Mouse (Mus musculus) CH12.LX (cell line): ENCODE results near the gene Trmt112. TPM values are rescaled to one million over a fixed set of nuclear protein-coding genes. Genes with fewer than 3 reads are reported as not detected.

Experiments used
- DNase-seq: peaks from one replicate; pipeline ENCODE4 v3.0.0-alpha.2; 2013; ENCODE audit errors: extremely low read depth
- H3K27ac ChIP-seq: 2 replicates; pipeline ENCODE4 v1.5.1; 2012; ENCODE audit warnings: low read depth, mild to moderate bottlenecking, control low read depth, moderate library complexity; ENCODE audit not compliant: insufficient read depth
- H3K27me3 ChIP-seq: replicated peaks from 2 replicates; pipeline ENCODE3; 2012; ENCODE audit warnings: inconsistent platforms
- H3K36me3 ChIP-seq, 2 experiments: replicated peaks in 1 of 2; 2 replicates each; pipeline versions ENCODE3 to v1.6.1; 2012; ENCODE audit warnings: inconsistent platforms in 1 of 2, low read length in 1 of 2, mild to moderate bottlenecking in 1 of 2, mixed read lengths in 1 of 2, moderate library complexity in 1 of 2; ENCODE audit not compliant: control insufficient read depth in 1 of 2, insufficient read depth in 1 of 2
- H3K4me1 ChIP-seq, 2 experiments: 2 replicates each; pipeline ENCODE4 v1.6.1; 2012; ENCODE audit warnings: inconsistent platforms in 1 of 2, moderate library complexity in 1 of 2; ENCODE audit not compliant: insufficient read depth in 2 of 2, control insufficient read depth in 1 of 2
- H3K4me2 ChIP-seq: 2 replicates; pipeline ENCODE4 v1.6.1; 2012; ENCODE audit warnings: low read depth, mild to moderate bottlenecking, control low read depth; ENCODE audit not compliant: poor library complexity, insufficient read depth, severe bottlenecking
- H3K4me3 ChIP-seq, 3 experiments: fragments of 150-350 bp in 1 of 3; sonication (generic) in 1 of 3; replicated peaks in 1 of 3; 2 replicates each; pipeline versions ENCODE3 to v1.5.1; 2011 to 2012; ENCODE audit warnings: low read depth in 2 of 3, low read length in 2 of 3, mild to moderate bottlenecking in 2 of 3, moderate library complexity in 2 of 3, control low read depth in 1 of 3, improper control_type of control experiment in 1 of 3, inconsistent platforms in 1 of 3, mixed read lengths in 1 of 3; ENCODE audit not compliant: poor library complexity in 1 of 3
- H3K79me2 ChIP-seq: replicated peaks from 2 replicates; pipeline ENCODE4 v1.6.1; 2012; ENCODE audit warnings: mild to moderate bottlenecking, moderate library complexity; ENCODE audit not compliant: control insufficient read depth, poor library complexity, insufficient read depth, severe bottlenecking; ENCODE audit errors: extremely low read depth
- H3K9ac ChIP-seq: 2 replicates; pipeline ENCODE4 v1.6.1; 2012; ENCODE audit warnings: low read depth, mild to moderate bottlenecking, control low read depth, moderate library complexity; ENCODE audit not compliant: insufficient read depth
- H3K9me3 ChIP-seq: replicated peaks from 2 replicates; pipeline ENCODE3; 2012; ENCODE audit warnings: low read length, inconsistent platforms, mixed read lengths
- CTCF ChIP-seq, 2 experiments: IDR thresholded peaks in 1 of 2; conservative IDR thresholded peaks in 1 of 2; 2 replicates each; pipeline ENCODE4 v1.5.1; 2011 to 2012; ENCODE audit warnings: low read depth in 2 of 2, low read length in 2 of 2, improper control_type of control experiment in 1 of 2, inconsistent platforms in 1 of 2, mild to moderate bottlenecking in 1 of 2, moderate library complexity in 1 of 2
- EP300 ChIP-seq: IDR thresholded peaks from 2 replicates; pipeline ENCODE4 v1.6.1; 2011; ENCODE audit warnings: low read length, improper control_type of control experiment
- ETS1 ChIP-seq: conservative IDR thresholded peaks from 2 replicates; pipeline ENCODE4 v1.6.1; 2012; ENCODE audit warnings: low read depth, mild to moderate bottlenecking, inconsistent platforms, low read length, improper control_type of control experiment, moderate library complexity
- GABPA ChIP-seq: IDR thresholded peaks from 2 replicates; pipeline ENCODE4 v1.6.1; 2012; ENCODE audit warnings: low read depth, low read length, improper control_type of control experiment, inconsistent platforms; ENCODE audit not compliant: insufficient replicate concordance
- HCFC1 ChIP-seq: IDR thresholded peaks from 2 replicates; pipeline ENCODE4 v1.6.1; 2012; ENCODE audit warnings: low read depth, mild to moderate bottlenecking, inconsistent platforms, low read length, improper control_type of control experiment
- IRF4 ChIP-seq: IDR thresholded peaks from 2 replicates; pipeline ENCODE4 v1.6.1; 2014; ENCODE audit warnings: low read depth, mild to moderate bottlenecking, inconsistent platforms, low read length, improper control_type of control experiment
- JUND ChIP-seq: conservative IDR thresholded peaks from 2 replicates; pipeline ENCODE4 v1.6.1; 2011; ENCODE audit warnings: low read depth, low read length, improper control_type of control experiment
- MAFK ChIP-seq: IDR thresholded peaks from 2 replicates; pipeline ENCODE4 v1.6.1; 2011; ENCODE audit warnings: low read length, improper control_type of control experiment; ENCODE audit not compliant: insufficient replicate concordance
- MAX ChIP-seq: IDR thresholded peaks from 2 replicates; pipeline ENCODE4 v1.6.1; 2011; ENCODE audit warnings: low read length, improper control_type of control experiment
- MAZ ChIP-seq: IDR thresholded peaks from 2 replicates; pipeline ENCODE4 v1.6.1; 2012; ENCODE audit warnings: low read depth, mild to moderate bottlenecking, inconsistent platforms, low read length, improper control_type of control experiment, moderate library complexity
- MXI1 ChIP-seq: IDR thresholded peaks from 2 replicates; pipeline ENCODE4 v1.6.1; 2011; ENCODE audit warnings: mild to moderate bottlenecking, low read depth, low read length, improper control_type of control experiment
- MYC ChIP-seq: IDR thresholded peaks from 2 replicates; pipeline ENCODE4 v1.6.1; 2011; ENCODE audit warnings: low read depth, mild to moderate bottlenecking, improper control_type of control experiment, low read length
- NRF1 ChIP-seq: IDR thresholded peaks from 2 replicates; pipeline ENCODE4 v1.6.1; 2014; ENCODE audit warnings: low read depth, mild to moderate bottlenecking, inconsistent platforms, low read length, improper control_type of control experiment, moderate library complexity
- PAX5 ChIP-seq: IDR thresholded peaks from 2 replicates; pipeline ENCODE4 v1.6.1; 2012; ENCODE audit warnings: low read length, inconsistent platforms, mixed read lengths
- POLR2A ChIP-seq: IDR thresholded peaks from 2 replicates; pipeline ENCODE4 v1.6.1; 2011; ENCODE audit warnings: low read depth, mild to moderate bottlenecking, improper control_type of control experiment, low read length
- RAD21 ChIP-seq: IDR thresholded peaks from 2 replicates; pipeline ENCODE4 v1.6.1; 2011; ENCODE audit warnings: low read depth, mild to moderate bottlenecking, low read length, improper control_type of control experiment, moderate library complexity
- SIN3A ChIP-seq: IDR thresholded peaks from 2 replicates; pipeline ENCODE4 v1.6.1; 2012; ENCODE audit warnings: low read length, improper control_type of control experiment, inconsistent platforms
- SMC3 ChIP-seq: IDR thresholded peaks from 2 replicates; pipeline ENCODE4 v1.6.1; 2011; ENCODE audit warnings: low read depth, low read length, improper control_type of control experiment
- TCF12 ChIP-seq: IDR thresholded peaks from 2 replicates; pipeline ENCODE4 v1.6.1; 2014; ENCODE audit warnings: low read depth, mild to moderate bottlenecking, inconsistent platforms, low read length, improper control_type of control experiment
- UBTF ChIP-seq: IDR thresholded peaks from 2 replicates; pipeline ENCODE4 v1.6.1; 2012; ENCODE audit warnings: low read depth, mild to moderate bottlenecking, inconsistent platforms, low read length, improper control_type of control experiment, moderate library complexity
- USF2 ChIP-seq: conservative IDR thresholded peaks from 2 replicates; pipeline ENCODE4 v1.6.1; 2011; ENCODE audit warnings: low read depth, low read length, improper control_type of control experiment
- ZC3H11A ChIP-seq: IDR thresholded peaks from 2 replicates; pipeline ENCODE4 v1.6.1; 2012; ENCODE audit warnings: low read depth, mild to moderate bottlenecking, inconsistent platforms, low read length, improper control_type of control experiment
- ZKSCAN1 ChIP-seq: IDR thresholded peaks from 2 replicates; pipeline ENCODE4 v1.6.1; 2012; ENCODE audit warnings: low read depth, inconsistent platforms, low read length, improper control_type of control experiment, borderline replicate concordance
- ZNF384 ChIP-seq: IDR thresholded peaks from 2 replicates; pipeline ENCODE4 v1.6.1; 2012; ENCODE audit warnings: low read depth, low read length, improper control_type of control experiment, inconsistent platforms
- dilution Hi-C: fragments of 300-500 bp; cut with MboI; formaldehyde crosslinking; loops from 2 replicates; pipeline ENCODE4 v1.14.3; 2020; ENCODE audit warnings: low sequenced_read_pairs; ENCODE audit not compliant: extremely low pct_unique_long_range_greater_than_20kb, extremely low pct_ligation_motif_present
- in situ Hi-C: fragments of 300-500 bp; cut with MboI; formaldehyde crosslinking; loops from 3 replicates; pipeline ENCODE4 v1.14.3; 2019; ENCODE audit warnings: low sequenced_read_pairs, low pct_ligation_motif_present, low pct_unique_long_range_greater_than_20kb, mixed read lengths
- polyA plus RNA-seq: library from polyadenylated mRNA; unstranded; fragments of >175 nt; gene quantifications from 2 replicates; pipeline ENCODE4 v1.2.1, GENCODE M21; 2012; ENCODE audit warnings: low read depth; ENCODE audit not compliant: insufficient read length
- total RNA-seq, 2 experiments: library from RNA; depleted of rRNA; stranded (reverse); fragments of 300-350 nt in 1 of 2; fragments of >200 nt in 1 of 2; gene quantifications; 2 replicates each; pipeline ENCODE4 v1.2.3; 2012 to 2014

Trmt112 gene
- total and polyA plus RNA-seq, 3 experiments = 97.9 to 212 (median 198) TPM

GRCm38 (mm10) chr19:6922901-6923735, 13.6 kb downstream of the Trmt112 start:
- peak overlapping the region; percentile 60; the same call in 1 of the 2 replicates for H3K9ac ChIP-seq
- peaks cover 3% of the 10 kb centered on the region for H3K27me3 ChIP-seq
- H3K4me3 ChIP-seq = peak overlapping the region in 2 of 3 experiments; percentile 3 to 74
- peak; percentile 21 for DNase-seq
- H3K36me3 ChIP-seq = peaks cover 0 to 21% of the 10 kb centered on the region in 2 experiments
- H3K79me2 ChIP-seq = 0 out of 2 replicates have a peak, but pooled peaks cover 3% of the 10 kb centered on the region
- no peak overlapping the region for H3K27ac ChIP-seq
- dilution Hi-C loops = no loop called here
- peak overlapping the region; percentile 92 for H3K4me2 ChIP-seq
- H3K4me1 ChIP-seq = peaks cover 11 to 32% of the 10 kb centered on the region in 2 experiments
- in situ Hi-C loops = loop anchor here (5.0 kb wide), 1 partner anchor 51 kb away; no protein-coding TSS in a partner anchor
- H3K9me3 ChIP-seq = no peaks in the 10 kb centered on the region
- TF ChIP-seq EP300 = 0 out of 2 replicates have a peak, but pooled peaks have one; percentile 3
- TF ChIP-seq MXI1 = no peak
- no peak for TF ChIP-seq MAZ
- TF ChIP-seq SIN3A = no peak

DNA sequence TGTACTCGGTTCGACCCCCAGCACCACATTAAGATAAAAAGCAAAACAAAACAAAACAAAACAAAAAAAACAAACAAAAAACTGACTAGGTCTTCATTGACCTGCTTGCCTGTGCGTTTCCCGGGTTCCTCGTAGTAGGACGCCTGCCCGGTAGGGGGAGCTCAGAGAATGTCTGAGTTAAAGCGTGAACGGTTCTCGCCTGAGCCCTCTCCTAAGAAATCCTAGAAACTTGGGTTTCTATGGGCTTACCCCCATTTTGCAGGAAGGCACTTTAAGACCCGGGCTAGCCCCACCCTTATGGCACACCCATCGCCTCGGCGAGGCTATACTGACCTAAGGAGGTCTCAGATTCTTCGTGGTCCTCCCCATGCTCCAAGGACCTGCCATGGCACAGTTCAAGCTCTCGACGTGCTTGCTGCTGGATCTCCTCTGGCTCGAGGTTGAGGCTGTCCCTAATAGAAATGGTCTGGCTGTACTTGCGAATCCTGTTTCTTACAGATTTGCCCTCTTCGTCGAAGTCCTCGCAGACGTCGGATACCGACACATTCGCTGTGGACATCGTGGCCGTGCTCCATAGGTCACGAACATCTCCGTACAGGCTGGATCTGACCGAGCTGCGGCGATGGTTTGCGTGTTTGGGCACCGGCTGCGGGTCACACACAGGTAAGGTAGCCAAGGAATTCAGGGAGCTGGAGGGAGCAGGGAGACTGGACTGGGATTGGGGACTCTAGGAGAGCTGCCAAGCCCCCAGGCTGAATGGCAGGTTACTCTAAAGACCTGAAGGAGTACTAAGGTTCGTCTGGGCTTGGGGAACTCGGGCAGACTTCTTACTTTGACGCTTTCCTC, 15.2 kb downstream of the Trmt112 start:
- H3K36me3 ChIP-seq = peaks cover 0 to 6% of the 10 kb centered on the region in 2 experiments
- dilution Hi-C loops = no loop called here
- no peaks in the 10 kb centered on the region for H3K9me3 ChIP-seq
- 0 out of 2 replicates have a peak, but pooled peaks cover 3% of the 10 kb centered on the region for H3K79me2 ChIP-seq
- H3K9ac ChIP-seq = no peak overlapping the region
- no peak for TF ChIP-seq GABPA
- TF ChIP-seq HCFC1 = no peak
- peak in 1 of 2 experiments; percentile 84; a peak in 3 of 4 replicates for TF ChIP-seq CTCF (conservative IDR thresholded peaks at IDR 0.05 in 1 of 2, IDR thresholded peaks at IDR 0.05 in 1 of 2; ENCODE audit: low read depth in 2 of 2, low read length in 2 of 2)
- no peak for TF ChIP-seq UBTF
- no peak for TF ChIP-seq POLR2A
- TF ChIP-seq ETS1 = no peak
- no peak for TF ChIP-seq MAFK
- no peak for TF ChIP-seq PAX5
- no peak for TF ChIP-seq MXI1
- peak; percentile 58 for TF ChIP-seq SMC3
- no peak for TF ChIP-seq ZC3H11A
- TF ChIP-seq RAD21 = peak; percentile 83
- TF ChIP-seq NRF1 = no peak
- TF ChIP-seq MYC = no peak
- TF ChIP-seq IRF4 = no peak
- no peak for TF ChIP-seq JUND
- TF ChIP-seq SIN3A = no peak
- TF ChIP-seq ZNF384 = no peak
- no peak for TF ChIP-seq ZKSCAN1
- no peak for TF ChIP-seq MAX
- TF ChIP-seq TCF12 = 0 out of 2 replicates have a peak, but pooled peaks have one; percentile 15
- TF ChIP-seq USF2 = no peak
- TF ChIP-seq, all 38 proteins: peak for 4
- H3K4me2 ChIP-seq = peak overlapping the region; percentile 58
- H3K27me3 ChIP-seq = peaks cover 3% of the 10 kb centered on the region
- no peak overlapping the region for H3K27ac ChIP-seq
- DNase-seq = peak; percentile 61
- H3K4me3 ChIP-seq = no peak overlapping the region
- in situ Hi-C loops = loop anchor here (5.0 kb wide), 1 partner anchor 52 kb away; no protein-coding TSS in a partner anchor
- peaks cover 11 to 26% of the 10 kb centered on the region in 2 experiments for H3K4me1 ChIP-seq
